Mouse (Mus musculus) forebrain, postnatal 0 days (tissue): Measurements from ENCODE around the gene Atcay. TPM values are rescaled to one million over a fixed set of nuclear protein-coding genes. Genes with fewer than 3 reads are reported as not detected.

Source experiments
- ATAC-seq: fragments of 200-750 bp; cut with Nextera tagmentation; 2 replicates; pipeline ENCODE4 v1.8.0; 2017; ENCODE audit warnings: mild to moderate bottlenecking, moderate library complexity
- DNase-seq: peaks from one replicate; pipeline ENCODE4 v3.0.0-alpha.2; 2015
- H3K27ac ChIP-seq: fragments of 300-500 bp; sonication (generic); 2 replicates; pipeline ENCODE4 v1.5.1; 2014; ENCODE audit warnings: low read depth, mild to moderate bottlenecking, antibody characterized with exemption, low read length, moderate library complexity, mixed read lengths
- H3K27me3 ChIP-seq: fragments of 300-500 bp; sonication (generic); 2 replicates; pipeline ENCODE4 v1.6.1; 2014; ENCODE audit warnings: mild to moderate bottlenecking, low read length, mixed read lengths; ENCODE audit not compliant: insufficient read depth
- H3K36me3 ChIP-seq: fragments of 300-500 bp; sonication (generic); 2 replicates; pipeline ENCODE4 v1.6.1; 2014; ENCODE audit warnings: mild to moderate bottlenecking, moderate library complexity; ENCODE audit not compliant: insufficient read depth
- H3K4me1 ChIP-seq: fragments of 300-500 bp; sonication (generic); 2 replicates; pipeline ENCODE4 v1.6.1; 2014; ENCODE audit warnings: antibody characterized with exemption; ENCODE audit not compliant: insufficient read depth
- H3K4me2 ChIP-seq: fragments of 300-500 bp; sonication (generic); 2 replicates; pipeline ENCODE4 v1.6.1; 2014; ENCODE audit warnings: low read depth, mild to moderate bottlenecking, moderate library complexity
- H3K4me3 ChIP-seq: fragments of 300-500 bp; sonication (generic); 2 replicates; pipeline ENCODE4 v1.5.1; 2014; ENCODE audit warnings: low read depth, low read length, mixed read lengths
- H3K9ac ChIP-seq: fragments of 300-500 bp; sonication (generic); 2 replicates; pipeline ENCODE4 v1.6.1; 2014; ENCODE audit warnings: mild to moderate bottlenecking
- H3K9me3 ChIP-seq: fragments of 300-500 bp; sonication (generic); 2 replicates; pipeline ENCODE4 v1.6.1; 2016; ENCODE audit warnings: low read length
- CTCF ChIP-seq: sonication (generic); IDR thresholded peaks from 2 replicates; pipeline ENCODE4 v1.5.1; 2016; ENCODE audit warnings: antibody characterized with exemption, control low read depth, low read depth
- WGBS: fragments of 180-500 bp; shearing (Covaris S2); extraction: QIAGEN DNeasy Blood & Tissue Kit; methylation state at CpG from one replicate; pipeline ENCODE4 v1.1.7; 2014; 5-methylcytosine and 5-hydroxymethylcytosine counted together
- polyA plus RNA-seq: library from polyadenylated mRNA; unstranded; fragments of >200 nt; fragmentation: Nextera tagmentation; extraction: Ambion mirVana; gene quantifications from 2 replicates; pipeline ENCODE4 v1.2.1, GENCODE M21; 2015
- total RNA-seq: library from RNA; depleted of rRNA; stranded (reverse); fragments of >200 nt; gene quantifications from 2 replicates; pipeline ENCODE4 v1.2.3, GENCODE M21; 2014

The Atcay gene
- total and polyA plus RNA-seq, 2 experiments from 2014 or later: 79.2 to 170 TPM

DNA sequence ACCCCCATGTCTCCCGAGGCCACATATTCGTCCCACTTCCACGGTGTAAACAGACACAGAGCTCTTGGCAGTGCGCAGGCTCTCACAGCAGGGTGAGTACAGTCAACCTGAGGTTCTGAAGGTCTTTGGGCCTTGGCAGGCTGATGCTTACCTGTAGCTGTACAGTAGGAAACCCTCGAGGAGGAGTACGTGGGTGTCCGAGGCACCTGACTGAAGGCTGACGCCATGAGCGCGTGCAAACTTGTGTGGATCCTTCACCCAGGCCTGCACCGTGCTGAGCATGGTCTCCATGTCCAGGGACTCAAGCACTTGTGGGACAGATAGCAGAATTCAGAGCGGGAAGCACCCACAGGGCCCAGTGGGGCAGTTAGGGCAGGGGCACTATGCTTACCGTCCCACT is 30.5 kb downstream of the Atcay start:
- WGBS: 85% methylated on average over 13 of the region's 13 CpGs
- Histone ChIP-seq H3K27ac (no peak overlapping the region), H3K36me3 (peaks cover 8% of the 10 kb centered on the region), H3K4me2 (no peak overlapping the region), H3K4me1 (no peaks in the 10 kb centered on the region), H3K9me3 (no peaks in the 10 kb centered on the region), H3K9ac (no peak overlapping the region), H3K27me3 (peaks cover 6% of the 10 kb centered on the region; the same call in 1 of the 2 replicates), H3K4me3 (no peak overlapping the region)
- ATAC-seq (no peak), DNase-seq (no peak)
- TF ChIP-seq CTCF: no peak

DNA sequence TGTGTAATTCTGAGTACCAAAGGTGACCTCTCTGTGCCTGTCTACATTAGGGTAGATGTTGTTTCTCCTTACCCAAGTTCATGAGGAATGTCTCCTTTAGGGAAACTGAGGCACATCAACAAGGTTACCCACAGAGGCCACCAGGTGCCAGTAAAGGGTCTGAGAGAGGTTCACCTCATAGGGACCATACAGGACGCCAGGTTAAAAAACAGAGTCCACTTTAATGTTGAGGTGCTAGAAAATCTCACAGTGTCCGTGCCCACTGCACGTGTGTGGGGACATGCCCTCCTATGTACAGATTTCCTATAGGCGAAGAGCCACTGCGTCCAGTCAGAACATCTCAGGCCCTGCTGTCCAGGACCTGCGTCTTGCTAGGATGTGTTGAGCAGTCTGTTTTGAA is 31.6 kb downstream of the Atcay start:
- Histone ChIP-seq H3K4me1 (no peaks in the 10 kb centered on the region), H3K27me3 (peaks cover 15% of the 10 kb centered on the region; the same call in 1 of the 2 replicates), H3K4me3 (no peak overlapping the region), H3K27ac (no peak overlapping the region), H3K36me3 (no peaks in the 10 kb centered on the region), H3K9me3 (no peaks in the 10 kb centered on the region), H3K9ac (no peak overlapping the region), H3K4me2 (no peak overlapping the region)
- no peak for DNase-seq
- 85% methylated on average over 6 of the region's 6 CpGs for WGBS
- ATAC-seq: no peak
- TF ChIP-seq CTCF: no peak

DNA sequence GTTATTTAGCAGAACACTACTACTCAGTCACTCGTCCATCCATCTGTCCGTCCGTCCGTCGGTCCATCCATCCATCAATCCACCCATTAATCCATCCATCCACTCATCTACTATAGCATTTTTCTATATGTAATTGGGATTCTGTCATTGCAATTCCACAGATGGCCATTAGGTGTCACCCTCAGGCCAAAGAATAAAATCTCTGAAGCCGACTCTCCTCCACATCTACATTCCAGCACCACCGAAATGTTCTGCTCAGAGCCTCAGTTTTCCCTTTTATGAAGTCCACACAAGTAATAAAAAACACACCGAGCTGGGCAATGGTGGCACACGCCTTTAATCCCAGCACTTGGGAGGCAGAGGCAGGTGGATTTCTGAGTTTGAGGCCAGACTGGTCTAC is 32.4 kb downstream of the Atcay start:
- 1% methylated on average over 9 of the region's 9 CpGs for WGBS
- ATAC-seq: no peak
- H3K36me3 ChIP-seq: no peaks in the 10 kb centered on the region
- H3K27me3 ChIP-seq: peaks cover 16% of the 10 kb centered on the region; the same call in 1 of the 2 replicates
- H3K9me3 ChIP-seq: no peaks in the 10 kb centered on the region
- no peak overlapping the region for H3K4me2 ChIP-seq
- no peak overlapping the region for H3K4me3 ChIP-seq
- no peak overlapping the region for H3K9ac ChIP-seq
- peak; percentile 84 for TF ChIP-seq CTCF
- peaks cover 2% of the 10 kb centered on the region; the same call in 1 of the 2 replicates for H3K4me1 ChIP-seq
- H3K27ac ChIP-seq: no peak overlapping the region
- peak; percentile 88 for DNase-seq

DNA sequence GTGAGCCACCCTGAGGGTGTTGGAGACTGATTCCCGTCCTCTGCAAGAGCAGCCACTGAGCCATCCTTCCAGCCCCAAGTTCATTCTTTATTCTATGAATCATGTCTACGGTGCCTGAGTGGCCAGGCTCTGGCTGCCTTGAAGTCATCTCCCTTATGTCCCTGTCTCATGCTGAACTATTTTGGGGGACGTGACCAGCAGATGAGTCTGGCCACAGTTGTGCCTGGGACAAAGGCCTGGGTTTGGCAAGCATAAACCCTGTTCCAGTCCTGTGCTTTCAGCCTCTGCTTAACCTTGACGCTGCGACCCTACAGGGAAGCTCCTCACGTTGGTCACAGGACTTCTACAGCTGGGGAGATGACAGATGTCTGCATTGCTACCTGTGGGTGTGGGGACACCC is 33.3 kb downstream of the Atcay start:
- no peak overlapping the region for H3K27ac ChIP-seq
- peaks cover 16% of the 10 kb centered on the region; the same call in 1 of the 2 replicates for H3K27me3 ChIP-seq
- DNase-seq (no peak), ATAC-seq (no peak)
- H3K36me3 ChIP-seq: no peaks in the 10 kb centered on the region
- no peak overlapping the region for H3K4me2 ChIP-seq
- H3K9ac ChIP-seq: no peak overlapping the region
- H3K9me3 ChIP-seq: no peaks in the 10 kb centered on the region
- TF ChIP-seq CTCF: no peak
- 52% methylated on average over 6 of the region's 6 CpGs for WGBS
- peaks cover 6% of the 10 kb centered on the region; the same call in 1 of the 2 replicates for H3K4me1 ChIP-seq
- H3K4me3 ChIP-seq: no peak overlapping the region

DNA sequence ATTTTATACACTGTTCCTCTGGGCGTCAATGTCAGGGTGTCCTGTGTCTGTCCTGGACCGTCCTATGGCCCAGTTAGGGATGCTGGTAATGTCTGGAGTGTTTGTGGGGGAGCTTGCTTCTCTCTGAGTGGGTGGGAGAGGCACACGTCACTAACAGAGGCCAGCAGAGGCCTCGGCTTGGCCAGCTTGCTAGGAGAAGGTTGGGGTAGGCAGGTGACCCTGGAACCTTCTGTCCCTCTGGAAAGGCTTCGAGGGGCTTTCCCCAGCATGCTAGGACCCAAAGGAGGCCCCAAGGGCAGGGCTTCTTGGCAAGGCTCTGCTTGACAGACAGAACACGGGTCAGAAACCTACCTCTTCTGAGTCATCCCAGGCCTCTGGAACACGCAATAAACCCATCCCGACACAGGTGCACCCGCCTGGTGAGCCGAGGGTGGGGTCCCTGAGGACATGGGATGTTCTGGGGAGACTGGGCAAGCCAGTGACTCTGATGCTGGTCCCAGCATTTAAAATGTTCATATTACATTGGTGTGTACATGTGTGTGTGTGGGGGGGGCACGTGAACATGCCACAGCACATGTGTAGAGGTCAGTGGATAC is 34.1 kb downstream of the Atcay start:
- no peak for TF ChIP-seq CTCF
- H3K27me3 ChIP-seq: peaks cover 16% of the 10 kb centered on the region; the same call in 1 of the 2 replicates
- 67% methylated on average over 11 of the region's 11 CpGs for WGBS

GRCm38 (mm10) chr10:81195300-81195699 is 35.3 kb downstream of the Atcay start:
- H3K9me3 ChIP-seq: no peaks in the 10 kb centered on the region
- H3K4me1 ChIP-seq: peaks cover 11% of the 10 kb centered on the region
- H3K4me3 ChIP-seq: no peak overlapping the region
- peaks cover 8% of the 10 kb centered on the region; the same call in 1 of the 2 replicates for H3K36me3 ChIP-seq
- ATAC-seq (no peak), DNase-seq (no peak)
- H3K9ac ChIP-seq: no peak overlapping the region
- TF ChIP-seq CTCF: no peak
- H3K4me2 ChIP-seq: no peak overlapping the region
- H3K27me3 ChIP-seq: peaks cover 16% of the 10 kb centered on the region; the same call in 1 of the 2 replicates
- WGBS: 66% methylated on average over 4 of the region's 4 CpGs
- no peak overlapping the region for H3K27ac ChIP-seq

More for the DNA sequence above, 34.1 kb downstream of the Atcay start:
- Histone ChIP-seq H3K9ac (no peak overlapping the region), H3K4me1 (peaks cover 11% of the 10 kb centered on the region), H3K36me3 (no peaks in the 10 kb centered on the region), H3K27ac (no peak overlapping the region), H3K9me3 (no peaks in the 10 kb centered on the region), H3K4me3 (no peak overlapping the region), H3K4me2 (no peak overlapping the region)
- DNase-seq (no peak), ATAC-seq (no peak)

- WGBS: 13% methylated on average over 37 of the region's 37 CpGs
- no peak for TF ChIP-seq CTCF
- Histone ChIP-seq H3K9me3 (no peaks in the 10 kb centered on the region), H3K4me2 (no peak overlapping the region), H3K4me1 (peaks cover 11% of the 10 kb centered on the region), H3K27me3 (peaks cover 16% of the 10 kb centered on the region; the same call in 1 of the 2 replicates), H3K4me3 (no peak overlapping the region), H3K36me3 (peaks cover 13% of the 10 kb centered on the region; the same call in 1 of the 2 replicates), H3K27ac (no peak overlapping the region), H3K9ac (no peak overlapping the region)
- ATAC-seq (no peak), DNase-seq (no peak)
These were observed 36.5 kb downstream of the Atcay start for GRCm38 (mm10) chr10:81193991-81194774.
